Mouse (Mus musculus): ENCODE results near the gene Bola2. TPM values are rescaled to one million over a fixed set of nuclear protein-coding genes. Genes with fewer than 3 reads are reported as not detected.

Bola2 gene
- polyA plus RNA-seq, 1 experiment: 61.6 TPM

DNA sequence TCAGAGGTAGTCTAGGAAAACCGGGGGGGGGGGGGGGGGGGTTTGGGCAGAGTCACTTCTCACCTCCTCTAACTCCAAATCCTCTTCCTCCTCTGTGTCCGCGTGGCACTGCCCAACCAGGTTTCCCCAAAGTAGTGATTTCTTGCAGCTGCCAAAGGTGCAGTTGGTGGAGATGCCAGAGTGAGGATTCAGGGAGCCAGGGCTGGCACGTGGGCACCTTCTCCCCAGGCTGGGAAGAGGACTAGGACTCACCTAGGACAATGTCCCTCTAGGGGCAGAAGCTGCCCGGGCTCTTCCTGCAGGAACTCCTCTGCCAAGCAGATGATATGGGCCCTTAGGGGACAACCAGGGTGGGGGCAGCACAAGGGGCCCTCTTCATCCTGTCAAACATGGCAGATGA lies 3.5 kb upstream of the Bola2 start:
- WGBS: 75% methylated on average over 5 of the region's 5 CpGs
- Histone ChIP-seq H3K4me3 (replicated peaks; ENCODE audit: insufficient read depth, low read depth, low read length) (no peak overlapping the region), H3K4me1 (ENCODE audit: control insufficient read depth, insufficient read depth, low read length) (peaks cover 4% of the 10 kb centered on the region; the same call in 1 of the 2 replicates), H3K27me3 (ENCODE audit: control insufficient read depth, insufficient read depth, low read length) (no peaks in the 10 kb centered on the region), H3K27ac (ENCODE audit: insufficient read depth, low read length) (no peak overlapping the region)
- no peak for DNase-seq
- TF ChIP-seq CTCF (IDR thresholded peaks at IDR 0.05; ENCODE audit: borderline replicate concordance, insufficient read depth, low read depth, low read length) (no peak), POLR2A (IDR thresholded peaks at IDR 0.05; ENCODE audit: borderline replicate concordance, insufficient read depth, low read length) (no peak)

GRCm38 (mm10) chr7:126692426-126692825 lies 2.8 kb upstream of the Bola2 start:
- 93% methylated on average over 26 of the region's 26 CpGs for WGBS
- H3K4me3 ChIP-seq (replicated peaks; ENCODE audit: insufficient read depth, low read depth, low read length): no peak overlapping the region
- H3K27me3 ChIP-seq (ENCODE audit: control insufficient read depth, insufficient read depth, low read length): no peaks in the 10 kb centered on the region
- H3K4me1 ChIP-seq (ENCODE audit: control insufficient read depth, insufficient read depth, low read length): peaks cover 4% of the 10 kb centered on the region; the same call in 1 of the 2 replicates
- H3K27ac ChIP-seq (ENCODE audit: insufficient read depth, low read length): no peak overlapping the region
- TF ChIP-seq CTCF (IDR thresholded peaks at IDR 0.05; ENCODE audit: borderline replicate concordance, insufficient read depth, low read depth, low read length): no peak
- TF ChIP-seq POLR2A (IDR thresholded peaks at IDR 0.05; ENCODE audit: borderline replicate concordance, insufficient read depth, low read length): no peak
- no peak for DNase-seq

GRCm38 (mm10) chr7:126693256-126693655 lies 1.9 kb upstream of the Bola2 start:
- Histone ChIP-seq H3K27ac (ENCODE audit: insufficient read depth, low read length) (no peak overlapping the region), H3K4me3 (replicated peaks; ENCODE audit: insufficient read depth, low read depth, low read length) (no peak overlapping the region), H3K27me3 (ENCODE audit: control insufficient read depth, insufficient read depth, low read length) (no peaks in the 10 kb centered on the region), H3K4me1 (ENCODE audit: control insufficient read depth, insufficient read depth, low read length) (peaks cover 4% of the 10 kb centered on the region; the same call in 1 of the 2 replicates)
- WGBS: 23% methylated on average over 3 of the region's 3 CpGs
- DNase-seq: peak; percentile 73 to 83
- TF ChIP-seq POLR2A (IDR thresholded peaks at IDR 0.05; ENCODE audit: borderline replicate concordance, insufficient read depth, low read length) (no peak), CTCF (IDR thresholded peaks at IDR 0.05; ENCODE audit: borderline replicate concordance, insufficient read depth, low read depth, low read length) (peak; percentile 86)

- no peak overlapping the region for H3K4me3 ChIP-seq (replicated peaks; ENCODE audit: insufficient read depth, low read depth, low read length)
- no peaks in the 10 kb centered on the region for H3K27me3 ChIP-seq (ENCODE audit: control insufficient read depth, insufficient read depth, low read length)
- TF ChIP-seq CTCF (IDR thresholded peaks at IDR 0.05; ENCODE audit: borderline replicate concordance, insufficient read depth, low read depth, low read length) (no peak), POLR2A (IDR thresholded peaks at IDR 0.05; ENCODE audit: borderline replicate concordance, insufficient read depth, low read length) (no peak)
- 78% methylated on average over 7 of the region's 7 CpGs for WGBS
- H3K27ac ChIP-seq (ENCODE audit: insufficient read depth, low read length): no peak overlapping the region
- peaks cover 4% of the 10 kb centered on the region; the same call in 1 of the 2 replicates for H3K4me1 ChIP-seq (ENCODE audit: control insufficient read depth, insufficient read depth, low read length)
- peak in 1 of 2 experiments; percentile 10 for DNase-seq
These were observed 1.4 kb upstream of the Bola2 start for GRCm38 (mm10) chr7:126693781-126694180.

GRCm38 (mm10) chr7:126694441-126695051 lies 655 bp upstream of the Bola2 start:
- no peak overlapping the region for H3K27ac ChIP-seq (ENCODE audit: insufficient read depth, low read length)
- 11% methylated on average over 10 of the region's 10 CpGs for WGBS
- TF ChIP-seq CTCF (IDR thresholded peaks at IDR 0.05; ENCODE audit: borderline replicate concordance, insufficient read depth, low read depth, low read length) (no peak), POLR2A (IDR thresholded peaks at IDR 0.05; ENCODE audit: borderline replicate concordance, insufficient read depth, low read length) (no peak)
- H3K4me3 ChIP-seq (replicated peaks; ENCODE audit: insufficient read depth, low read depth, low read length): peak overlapping the region; percentile 82
- H3K4me1 ChIP-seq (ENCODE audit: control insufficient read depth, insufficient read depth, low read length): peaks cover 4% of the 10 kb centered on the region; the same call in 1 of the 2 replicates
- peak in 1 of 2 experiments; percentile 29 for DNase-seq
- no peaks in the 10 kb centered on the region for H3K27me3 ChIP-seq (ENCODE audit: control insufficient read depth, insufficient read depth, low read length)

DNA sequence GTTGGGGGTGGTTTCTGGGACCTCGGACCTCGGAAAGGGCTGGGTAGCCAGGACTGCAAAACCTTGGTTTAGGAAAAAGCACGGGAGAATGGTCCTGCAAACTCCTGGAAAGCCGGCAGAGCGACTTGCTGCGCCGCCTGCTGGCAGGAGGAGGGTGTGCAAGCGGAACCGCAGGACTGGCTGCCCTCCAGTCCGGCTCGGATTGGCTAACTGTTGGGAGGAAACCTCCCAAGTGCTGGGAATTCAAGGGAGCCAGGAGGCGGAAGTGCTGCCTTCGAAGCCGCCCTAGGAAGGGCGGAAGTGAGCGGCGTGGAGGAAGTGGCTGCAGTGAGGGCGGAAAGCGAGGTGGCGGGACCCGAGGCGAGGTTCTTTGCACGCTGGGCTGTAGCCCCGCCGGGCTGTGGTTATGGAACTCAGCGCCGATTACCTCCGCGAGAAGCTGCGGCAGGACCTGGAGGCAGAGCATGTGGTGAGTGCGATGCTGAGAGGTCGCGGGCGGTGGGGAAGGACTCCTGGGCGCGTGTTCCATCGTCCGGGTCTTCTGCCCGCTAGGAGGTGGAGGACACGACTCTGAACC lies 518 bp downstream of the Bola2 start, which contains the start of gene Slx1b:
TSS of gene Slx1b (minus strand) at position 154 of the 577 bp plus-strand sequence.
- peak within 1 kb of the TSS; percentile 52 for H3K27ac ChIP-seq (ENCODE audit: insufficient read depth, low read length)
- peaks cover 10% of the 10 kb centered on the region; the same call in 1 of the 2 replicates for H3K4me1 ChIP-seq (ENCODE audit: control insufficient read depth, insufficient read depth, low read length)
- under 1% methylated on average over 40 of the region's 40 CpGs for WGBS
- H3K4me3 ChIP-seq (replicated peaks; ENCODE audit: insufficient read depth, low read depth, low read length): peak within 1 kb of the TSS; percentile 82
- DNase-seq: peak; percentile 96 to 97
- no peaks in the 10 kb centered on the region for H3K27me3 ChIP-seq (ENCODE audit: control insufficient read depth, insufficient read depth, low read length)
- peak; percentile 90 for TF ChIP-seq CTCF (IDR thresholded peaks at IDR 0.05; ENCODE audit: borderline replicate concordance, insufficient read depth, low read depth, low read length)
- peak; percentile 51; the same call in 1 of the 2 replicates for TF ChIP-seq POLR2A (IDR thresholded peaks at IDR 0.05; ENCODE audit: borderline replicate concordance, insufficient read depth, low read length)

GRCm38 (mm10) chr7:126696303-126696702 lies 1.1 kb downstream of the Bola2 start:
- TF ChIP-seq POLR2A (IDR thresholded peaks at IDR 0.05; ENCODE audit: borderline replicate concordance, insufficient read depth, low read length) (no peak), CTCF (IDR thresholded peaks at IDR 0.05; ENCODE audit: borderline replicate concordance, insufficient read depth, low read depth, low read length) (no peak)
- Histone ChIP-seq H3K27ac (ENCODE audit: insufficient read depth, low read length) (no peak overlapping the region), H3K4me3 (replicated peaks; ENCODE audit: insufficient read depth, low read depth, low read length) (peak overlapping the region; percentile 82), H3K4me1 (ENCODE audit: control insufficient read depth, insufficient read depth, low read length) (peaks cover 14% of the 10 kb centered on the region; the same call in 1 of the 2 replicates), H3K27me3 (ENCODE audit: control insufficient read depth, insufficient read depth, low read length) (no peaks in the 10 kb centered on the region)
- no peak for DNase-seq
- WGBS: 2% methylated on average over 17 of the region's 17 CpGs

GRCm38 (mm10) chr7:126696886-126697285 lies 1.7 kb downstream of the Bola2 start:
- peaks cover 20% of the 10 kb centered on the region for H3K4me1 ChIP-seq (ENCODE audit: control insufficient read depth, insufficient read depth, low read length)
- TF ChIP-seq POLR2A (IDR thresholded peaks at IDR 0.05; ENCODE audit: borderline replicate concordance, insufficient read depth, low read length): no peak
- no peak for TF ChIP-seq CTCF (IDR thresholded peaks at IDR 0.05; ENCODE audit: borderline replicate concordance, insufficient read depth, low read depth, low read length)
- 51% methylated on average over 3 of the region's 3 CpGs for whole genome bisulfite sequencing
- no peak for DNase-seq
- H3K27me3 ChIP-seq (ENCODE audit: control insufficient read depth, insufficient read depth, low read length): no peaks in the 10 kb centered on the region
- no peak overlapping the region for H3K27ac ChIP-seq (ENCODE audit: insufficient read depth, low read length)
- no peak overlapping the region for H3K4me3 ChIP-seq (replicated peaks; ENCODE audit: insufficient read depth, low read depth, low read length)

All from cerebellum, adult 2 months (tissue).